Mouse (Mus musculus) stomach, embryonic 16.5 days (tissue): ENCODE measurements around the gene Ndufs5. TPM values are rescaled to one million over a fixed set of nuclear protein-coding genes. Genes with fewer than 3 reads are reported as not detected.

Experiments used
- ATAC-seq: fragments of 200-750 bp; cut with Nextera tagmentation; 2 replicates; pipeline ENCODE4 v1.8.0; 2017; ENCODE audit warnings: moderate number of reproducible peaks, moderate TSS enrichment; ENCODE audit not compliant: insufficient read depth, low FRiP score
- H3K27ac ChIP-seq: fragments of 300-500 bp; sonication (generic); 2 replicates; pipeline ENCODE4 v1.5.1; 2014; ENCODE audit warnings: low read length
- H3K27me3 ChIP-seq: fragments of 300-500 bp; sonication (generic); 2 replicates; pipeline ENCODE4 v1.6.1; 2014; ENCODE audit warnings: low read length, control low read depth, mixed read lengths; ENCODE audit not compliant: control insufficient read depth, insufficient read depth
- H3K36me3 ChIP-seq: fragments of 300-500 bp; sonication (generic); 2 replicates; pipeline ENCODE4 v1.6.1; 2014; ENCODE audit warnings: low read length; ENCODE audit not compliant: control insufficient read depth, insufficient read depth
- H3K4me1 ChIP-seq: fragments of 300-500 bp; sonication (generic); 2 replicates; pipeline ENCODE4 v1.6.1; 2014; ENCODE audit warnings: low read length, control low read depth, mixed read lengths; ENCODE audit not compliant: control insufficient read depth, insufficient read depth
- H3K4me2 ChIP-seq: fragments of 300-500 bp; sonication (generic); 2 replicates; pipeline ENCODE4 v1.6.1; 2014; ENCODE audit warnings: low read depth, low read length, mixed read lengths
- H3K4me3 ChIP-seq: fragments of 300-500 bp; sonication (generic); replicated peaks from 2 replicates; pipeline ENCODE4 v1.5.1; 2014; ENCODE audit warnings: mild to moderate bottlenecking, low read length
- H3K9ac ChIP-seq: fragments of 300-500 bp; sonication (generic); 2 replicates; pipeline ENCODE4 v1.6.1; 2014; ENCODE audit warnings: low read length
- H3K9me3 ChIP-seq: fragments of 300-500 bp; sonication (generic); replicated peaks from 2 replicates; pipeline ENCODE4 v1.6.1; 2016; ENCODE audit warnings: low read length, control low read depth; ENCODE audit not compliant: control insufficient read depth
- WGBS: fragments of 180-500 bp; shearing (Covaris S2); extraction: QIAGEN DNeasy Blood & Tissue Kit; methylation state at CpG from one replicate; pipeline ENCODE4 v1.1.7; 2014; 5-methylcytosine and 5-hydroxymethylcytosine counted together
- polyA plus RNA-seq: library from polyadenylated mRNA; unstranded; fragments of >200 nt; fragmentation: Nextera tagmentation; extraction: Ambion mirVana; gene quantifications from 2 replicates; pipeline ENCODE4 v1.2.1, GENCODE M21; 2015

The Ndufs5 gene
- polyA plus RNA-seq, 1 experiment from 2014 or later, result 291 TPM

DNA sequence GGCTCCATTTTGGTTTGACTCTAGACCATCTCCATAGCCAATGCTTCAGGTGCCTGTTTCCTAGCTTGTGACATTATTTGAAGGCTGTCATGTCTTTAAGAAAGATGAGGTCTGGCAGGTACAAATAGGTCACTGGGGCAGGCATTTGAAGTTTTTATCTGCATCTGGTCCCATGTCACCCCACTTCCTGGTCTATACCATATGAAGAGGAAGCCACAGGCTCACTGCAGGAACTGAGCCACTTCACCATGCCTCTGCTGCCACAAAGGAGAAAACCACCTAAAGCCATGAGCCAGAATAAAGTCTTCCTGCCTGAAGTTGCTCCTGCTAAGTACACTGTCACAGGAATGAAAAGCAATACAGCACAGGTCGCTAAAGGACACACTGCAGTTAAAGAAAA is 24.9 kb upstream of the Ndufs5 start:
- H3K4me3 ChIP-seq, result no peak overlapping the region
- 72% methylated on average over 1 of the region's 1 CpGs for WGBS
- H3K27me3 ChIP-seq, result no peaks in the 10 kb centered on the region
- H3K9ac ChIP-seq, result no peak overlapping the region
- no peak overlapping the region for H3K27ac ChIP-seq
- H3K4me1 ChIP-seq, result 0 out of 2 replicates have a peak, but pooled peaks cover 6% of the 10 kb centered on the region
- ATAC-seq, result no peak
- no peak overlapping the region for H3K4me2 ChIP-seq
- H3K36me3 ChIP-seq, result peaks cover 8% of the 10 kb centered on the region; the same call in 1 of the 2 replicates
- no peaks in the 10 kb centered on the region for H3K9me3 ChIP-seq

GRCm38 (mm10) chr4:123738708-123739107 is 20.7 kb upstream of the Ndufs5 start:
- Histone ChIP-seq H3K4me1 (no peaks in the 10 kb centered on the region), H3K4me3 (no peak overlapping the region), H3K36me3 (peaks cover 9% of the 10 kb centered on the region; the same call in 1 of the 2 replicates), H3K4me2 (no peak overlapping the region), H3K9me3 (no peaks in the 10 kb centered on the region), H3K27me3 (no peaks in the 10 kb centered on the region), H3K27ac (no peak overlapping the region), H3K9ac (no peak overlapping the region)
- ATAC-seq, result no peak
- WGBS, result 92% methylated on average over 4 of the region's 4 CpGs

DNA sequence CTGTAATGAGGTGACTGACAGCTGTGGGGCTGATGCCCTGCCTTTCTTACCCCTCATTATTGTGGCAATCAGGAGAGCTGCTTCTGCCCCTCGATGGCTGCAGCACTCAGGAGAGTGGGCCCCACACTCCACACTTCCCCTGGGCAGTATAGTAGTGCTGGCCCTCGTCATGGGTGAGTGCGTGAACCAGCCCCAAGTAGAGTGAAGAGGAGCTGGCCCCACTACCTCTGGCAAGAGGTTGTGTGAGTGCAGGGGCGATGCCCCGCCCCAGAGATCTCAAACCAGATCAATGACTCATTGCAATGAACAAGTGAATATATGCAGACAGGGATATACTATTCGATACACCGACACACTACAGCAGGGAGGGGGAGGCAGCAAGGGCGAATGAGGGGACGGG is 15.5 kb upstream of the Ndufs5 start:
- Histone ChIP-seq H3K27me3 (no peaks in the 10 kb centered on the region), H3K27ac (no peak overlapping the region), H3K4me2 (no peak overlapping the region), H3K9ac (no peak overlapping the region), H3K36me3 (peaks cover 6% of the 10 kb centered on the region; the same call in 1 of the 2 replicates), H3K9me3 (no peaks in the 10 kb centered on the region), H3K4me1 (no peaks in the 10 kb centered on the region), H3K4me3 (no peak overlapping the region)
- peak; percentile 13; the same call in 1 of the 2 replicates for ATAC-seq
- WGBS, result 92% methylated on average over 9 of the region's 9 CpGs

DNA sequence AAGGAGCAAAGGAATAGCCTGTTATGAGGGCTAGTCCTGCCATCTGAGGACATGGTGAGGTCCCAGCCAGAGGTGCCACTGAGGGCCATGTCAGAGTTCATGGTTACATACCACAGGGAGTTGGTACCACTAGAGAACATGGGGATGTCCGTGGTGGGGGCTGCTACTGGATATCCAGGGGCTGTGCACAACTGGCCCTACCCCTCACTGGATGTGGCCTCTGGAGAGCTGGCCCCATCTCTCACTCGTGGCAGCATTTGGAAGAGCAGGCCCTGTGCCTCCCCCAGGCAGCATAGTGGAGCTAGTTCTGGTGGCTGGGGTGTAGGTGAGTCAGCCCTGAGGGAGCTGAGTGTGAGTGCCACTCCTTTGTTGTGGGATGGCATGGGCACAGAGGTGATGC is 14.9 kb upstream of the Ndufs5 start:
- no peak overlapping the region for H3K9ac ChIP-seq
- no peak overlapping the region for H3K27ac ChIP-seq
- WGBS, result 85% methylated on average over 2 of the region's 2 CpGs
- H3K27me3 ChIP-seq, result no peaks in the 10 kb centered on the region
- no peaks in the 10 kb centered on the region for H3K4me1 ChIP-seq
- no peak overlapping the region for H3K4me3 ChIP-seq
- H3K36me3 ChIP-seq, result peaks cover under 1% of the 10 kb centered on the region; the same call in 1 of the 2 replicates
- 0 out of 2 replicates have a peak, but pooled peaks have one; percentile 21 for ATAC-seq
- no peaks in the 10 kb centered on the region for H3K9me3 ChIP-seq
- no peak overlapping the region for H3K4me2 ChIP-seq

DNA sequence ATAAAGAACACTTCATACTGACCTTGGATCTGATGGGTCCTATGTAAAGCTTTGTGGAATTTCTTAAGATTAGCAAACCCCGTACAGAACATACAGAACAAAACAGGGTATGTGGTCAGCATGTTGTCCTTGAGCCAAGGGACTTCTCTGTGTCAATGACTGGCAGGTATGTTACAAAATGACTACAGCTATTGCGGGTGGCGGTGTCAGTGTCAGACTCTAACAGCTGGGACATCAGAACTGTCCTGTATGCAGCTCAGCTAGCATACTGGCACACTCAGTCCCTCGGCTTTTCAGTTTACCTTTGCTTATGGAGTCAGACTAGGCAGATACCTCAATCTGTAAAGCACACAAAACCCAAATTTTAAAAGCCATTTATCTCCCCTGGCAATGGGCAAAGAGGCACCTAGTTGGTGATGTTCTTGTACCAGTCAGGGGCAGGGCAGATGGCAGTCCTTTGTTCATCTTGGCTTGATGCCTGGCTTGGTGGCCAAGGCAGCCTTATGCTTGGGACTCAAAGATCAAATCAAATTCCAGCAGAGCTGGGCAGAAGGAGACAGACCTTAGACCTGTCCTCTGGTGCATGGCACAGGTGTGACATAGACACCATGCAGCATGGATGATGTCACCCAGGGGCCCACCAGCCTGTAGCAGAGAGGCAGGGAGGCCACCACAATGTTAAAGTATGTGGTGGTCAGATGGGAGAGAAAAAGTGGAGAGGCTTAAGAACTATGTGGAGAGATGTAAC is 14.3 kb upstream of the Ndufs5 start:
- Histone ChIP-seq H3K36me3 (no peaks in the 10 kb centered on the region), H3K4me1 (no peaks in the 10 kb centered on the region), H3K27ac (no peak overlapping the region), H3K4me2 (no peak overlapping the region), H3K4me3 (no peak overlapping the region), H3K27me3 (no peaks in the 10 kb centered on the region), H3K9ac (no peak overlapping the region), H3K9me3 (no peaks in the 10 kb centered on the region)
- 89% methylated on average over 4 of the region's 4 CpGs for WGBS
- ATAC-seq, result no peak

GRCm38 (mm10) chr4:123721761-123722160 is 3.8 kb upstream of the Ndufs5 start:
- Histone ChIP-seq H3K27ac (no peak overlapping the region), H3K36me3 (no peaks in the 10 kb centered on the region), H3K4me1 (peaks cover 2% of the 10 kb centered on the region; the same call in 1 of the 2 replicates), H3K9ac (no peak overlapping the region), H3K9me3 (no peaks in the 10 kb centered on the region), H3K4me2 (no peak overlapping the region), H3K27me3 (no peaks in the 10 kb centered on the region), H3K4me3 (no peak overlapping the region)
- 88% methylated on average over 4 of the region's 4 CpGs for WGBS
- no peak for ATAC-seq

DNA sequence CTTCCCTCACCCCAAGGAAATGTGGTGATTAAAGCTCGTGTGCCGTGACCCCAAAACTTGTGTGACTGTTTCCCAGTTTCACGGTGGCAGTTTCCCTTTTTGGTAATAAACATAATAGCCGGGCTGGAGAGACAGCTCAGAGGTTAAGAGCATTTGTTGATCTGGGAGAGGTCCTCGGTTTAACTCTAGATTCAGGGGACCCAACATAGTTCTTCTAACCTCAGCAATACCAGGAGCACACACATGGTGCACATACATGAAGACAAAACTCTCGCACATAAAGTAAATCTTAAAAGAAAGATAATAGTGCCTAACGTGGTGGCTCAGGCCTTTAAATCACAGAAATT is 405 bp upstream of the Ndufs5 start:
- WGBS, result 17% methylated on average over 7 of the region's 7 CpGs
- Histone ChIP-seq H3K36me3 (0 out of 2 replicates have a peak, but pooled peaks cover 5% of the 10 kb centered on the region), H3K27ac (peak overlapping the region; percentile 53), H3K4me3 (peak overlapping the region; percentile 82), H3K27me3 (no peaks in the 10 kb centered on the region), H3K4me1 (peaks cover 2% of the 10 kb centered on the region; the same call in 1 of the 2 replicates), H3K4me2 (peak overlapping the region; percentile 81), H3K9me3 (no peaks in the 10 kb centered on the region), H3K9ac (peak overlapping the region; percentile 81)
- ATAC-seq, result peak; percentile 27; the same call in 1 of the 2 replicates

GRCm38 (mm10) chr4:123712431-123712830 is 5.6 kb downstream of the Ndufs5 start:
- 0 out of 2 replicates have a peak, but pooled peaks cover 7% of the 10 kb centered on the region for H3K36me3 ChIP-seq
- H3K4me2 ChIP-seq, result no peak overlapping the region
- H3K27me3 ChIP-seq, result no peaks in the 10 kb centered on the region
- no peak overlapping the region for H3K27ac ChIP-seq
- H3K4me3 ChIP-seq, result no peak overlapping the region
- no peak for ATAC-seq
- 86% methylated on average over 1 of the region's 3 CpGs for WGBS
- peaks cover 2% of the 10 kb centered on the region; the same call in 1 of the 2 replicates for H3K4me1 ChIP-seq
- no peak overlapping the region for H3K9ac ChIP-seq
- no peaks in the 10 kb centered on the region for H3K9me3 ChIP-seq

- Histone ChIP-seq H3K27ac (no peak overlapping the region), H3K9me3 (no peaks in the 10 kb centered on the region), H3K4me1 (no peaks in the 10 kb centered on the region), H3K27me3 (no peaks in the 10 kb centered on the region), H3K4me2 (no peak overlapping the region), H3K4me3 (no peak overlapping the region), H3K9ac (no peak overlapping the region), H3K36me3 (no peaks in the 10 kb centered on the region)
- no peak for ATAC-seq
- WGBS, result 94% methylated on average over 5 of the region's 5 CpGs
Observed at GRCm38 (mm10) chr4:123707340-123707739, 10.7 kb downstream of the Ndufs5 start.
